Mouse (Mus musculus) small intestine, adult 2 months (tissue): ENCODE data around the gene Krt33b.

ENCODE experiments used
- CTCF ChIP-seq: fragments of 200-500 bp; IDR thresholded peaks from 2 replicates; pipeline ENCODE4 v1.5.1; 2012; ENCODE audit warnings: low read depth, mild to moderate bottlenecking, control low read depth, inconsistent platforms, low read length, moderate library complexity, mixed read lengths; ENCODE audit not compliant: insufficient replicate concordance, insufficient read length; ENCODE audit errors: extremely low read depth
- POLR2A ChIP-seq: fragments of 200-500 bp; IDR thresholded peaks from 2 replicates; pipeline ENCODE4 v1.6.1; 2012; ENCODE audit warnings: low read depth, mild to moderate bottlenecking, control low read depth, inconsistent platforms, low read length, moderate library complexity

DNA sequence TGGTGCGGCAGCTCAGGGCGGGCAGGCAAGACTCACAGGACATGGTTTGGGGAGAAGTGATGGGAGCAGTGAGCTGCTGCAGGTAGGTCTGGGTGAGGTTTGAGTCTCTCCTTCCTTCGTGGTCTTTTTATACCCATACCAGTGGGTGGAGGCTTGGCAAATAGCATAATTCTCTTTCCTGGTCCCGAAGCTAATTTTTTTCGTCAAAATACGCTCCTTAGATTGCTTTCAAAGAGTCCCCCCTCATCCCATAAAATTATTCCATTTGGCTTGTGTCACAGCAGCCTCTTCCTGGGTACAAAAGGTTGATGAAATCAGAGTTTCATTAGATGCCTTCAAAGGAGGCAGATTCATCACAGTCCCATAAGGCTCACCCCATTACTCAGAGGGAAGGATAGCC lies 11.8 kb upstream of the Krt33b start, which contains the start of gene Krt34:
- TF ChIP-seq CTCF (no peak), POLR2A (no peak)
